Mouse (Mus musculus) E14TG2a.4 (cell line): Measurements from ENCODE around the gene Rbm46.

ENCODE experiments used
- CTCF ChIP-seq: conservative IDR thresholded peaks from 2 replicates; pipeline ENCODE4 v1.5.1; 2014; ENCODE audit warnings: low read length
- POU5F1 ChIP-seq: IDR thresholded peaks from 2 replicates; pipeline ENCODE4 v1.6.1; 2014; ENCODE audit warnings: low read length, borderline replicate concordance

- no peak for TF ChIP-seq CTCF
- TF ChIP-seq POU5F1: no peak
Measured at GRCm38 (mm10) chr3:82915632-82916031, 39.3 kb upstream of the Rbm46 start.
